In genomic region chr9:113976264-113976663, GRCm38 (mm10) we compare ENCODE assay signal across 25 mouse cellular contexts.
"Had no signal": no experiment of that assay in that cellular context is flagged by ENCODE, and none has a peak within 500 bp of the region (broad histone marks: within the 10 kb centered on the region; RNA-seq: fewer than 3 reads in every experiment).

No protein-coding gene starts in this region.

- H3K4me1 ChIP-seq: embryonic facial prominence, embryonic 10.5 days; embryonic facial prominence, embryonic 12.5 days; embryonic facial prominence, embryonic 13.5 days; embryonic facial prominence, embryonic 15.5 days; forebrain, embryonic 10.5 days had no signal

- H3K4me2 ChIP-seq: embryonic facial prominence, embryonic 12.5 days; embryonic facial prominence, embryonic 13.5 days; embryonic facial prominence, embryonic 15.5 days; forebrain, embryonic 12.5 days; forebrain, embryonic 13.5 days; forebrain, embryonic 15.5 days had no signal

- H3K27me3 ChIP-seq: embryonic facial prominence, embryonic 12.5 days; embryonic facial prominence, embryonic 13.5 days; embryonic facial prominence, embryonic 15.5 days; forebrain, embryonic 12.5 days; forebrain, embryonic 13.5 days; forebrain, embryonic 15.5 days had no signal

- DNase-seq: cerebellum, adult 8-10 months; cerebellum, adult 9-10 months; cerebellum, adult 9-11 months; cerebellum, postnatal 10 days; cerebellum, postnatal 14 days; cerebellum, postnatal 25 days; cerebellum, postnatal 36 days; embryo, embryonic 11 days; forebrain, postnatal 0 days; gastrocnemius, adult 2 months; gastrocnemius, postnatal 10 days; gastrocnemius, postnatal 14 days; gastrocnemius, postnatal 25 days; gastrocnemius, postnatal 36 days; heart, adult 18-20 months; heart, adult 2 months had no signal

- H3K4me3 ChIP-seq: embryonic facial prominence, embryonic 10.5 days; embryonic facial prominence, embryonic 12.5 days; embryonic facial prominence, embryonic 13.5 days; embryonic facial prominence, embryonic 15.5 days; erythroblast, embryonic 14.5 days; forebrain, embryonic 10.5 days; forebrain, embryonic 12.5 days; forebrain, embryonic 13.5 days; forebrain, embryonic 15.5 days; gastrocnemius, adult 2 months; heart, adult 2 months had no signal

- H3K27ac ChIP-seq: embryonic facial prominence, embryonic 10.5 days; embryonic facial prominence, embryonic 12.5 days; embryonic facial prominence, embryonic 13.5 days; embryonic facial prominence, embryonic 15.5 days; forebrain, embryonic 10.5 days; forebrain, embryonic 12.5 days; forebrain, embryonic 13.5 days; forebrain, embryonic 15.5 days; gastrocnemius, adult 2 months; heart, adult 2 months had no signal

- H3K9me3 ChIP-seq: embryonic facial prominence, embryonic 10.5 days; embryonic facial prominence, embryonic 12.5 days; embryonic facial prominence, embryonic 13.5 days; embryonic facial prominence, embryonic 15.5 days; forebrain, embryonic 10.5 days; forebrain, embryonic 12.5 days; forebrain, embryonic 13.5 days; forebrain, embryonic 15.5 days had no signal
